Mouse (Mus musculus) C2C12 (cell line): ENCODE data around the gene Gm42742.

ENCODE experiments used
- CEBPB ChIP-seq: IDR thresholded peaks from one replicate; pipeline ENCODE4 v1.6.1; 2011; ENCODE audit warnings: low read depth, mild to moderate bottlenecking, control low read depth, moderate library complexity
- CTCF ChIP-seq: IDR thresholded peaks from one replicate; pipeline ENCODE4 v1.5.1; 2011; ENCODE audit not compliant: control insufficient read depth, insufficient read depth, insufficient read length
- FOSL1 ChIP-seq: IDR thresholded peaks from one replicate; pipeline ENCODE4 v1.8.0; 2011; ENCODE audit warnings: mild to moderate bottlenecking, low read length; ENCODE audit not compliant: poor library complexity, insufficient read depth, severe bottlenecking
- MAX ChIP-seq: IDR thresholded peaks from one replicate; pipeline ENCODE4 v1.6.1; 2011; ENCODE audit warnings: mild to moderate bottlenecking, control low read depth
- USF1 ChIP-seq: IDR thresholded peaks from one replicate; pipeline ENCODE4 v1.6.1; 2011; ENCODE audit warnings: low read depth, mild to moderate bottlenecking, control low read depth, moderate library complexity

- no peak for TF ChIP-seq USF1
- no peak for TF ChIP-seq CTCF
- TF ChIP-seq CEBPB: no peak
- TF ChIP-seq FOSL1: no peak
- TF ChIP-seq MAX: no peak
Observed at GRCm38 (mm10) chr7:127016081-127016480, 4.8 kb downstream of the Gm42742 start.
